In genomic region chr8:70519043-70519442, GRCm38 (mm10) we compare ENCODE assay signal across 22 mouse cellular contexts.
"Had no signal": no experiment of that assay in that cellular context is flagged by ENCODE, and none has a peak within 500 bp of the region (broad histone marks: within the 10 kb centered on the region; RNA-seq: fewer than 3 reads in every experiment).

No protein-coding gene starts in this region.

- H3K27me3 ChIP-seq: liver, embryonic 15.5 days; lung, embryonic 15.5 days; megakaryocyte, embryonic 14.5 days; midbrain, embryonic 13.5 days; midbrain, embryonic 15.5 days; neural tube, embryonic 13.5 days; neural tube, embryonic 15.5 days had no signal

- ATAC-seq: liver, postnatal 0 days; lung, postnatal 0 days; midbrain, embryonic 13.5 days; midbrain, embryonic 15.5 days had no signal

- DNase-seq: liver, postnatal 0 days; lung, adult 2 months; lung, postnatal 14 days; lung, postnatal 36 days; retina, postnatal 1 day; right cerebral cortex, postnatal 25 days; right cerebral cortex, postnatal 4 days; spleen, adult 18-20 months; thymus, adult 2 months; thymus, postnatal 25 days; thymus, postnatal 4 days had no signal

- H3K36me3 ChIP-seq: midbrain, embryonic 15.5 days had no signal

- H3K9me3 ChIP-seq: liver, embryonic 15.5 days; lung, embryonic 15.5 days; megakaryocyte, embryonic 14.5 days; midbrain, embryonic 13.5 days; midbrain, embryonic 15.5 days; neural tube, embryonic 13.5 days; neural tube, embryonic 15.5 days had no signal

- H3K27ac ChIP-seq: liver, embryonic 15.5 days; lung, embryonic 15.5 days; macrophage; midbrain, embryonic 13.5 days; midbrain, embryonic 15.5 days; neural tube, embryonic 13.5 days; neural tube, embryonic 15.5 days had no signal

- H3K4me3 ChIP-seq: liver, embryonic 15.5 days; lung, embryonic 15.5 days; megakaryocyte, embryonic 14.5 days; midbrain, embryonic 13.5 days; midbrain, embryonic 15.5 days; myocyte; neural tube, embryonic 13.5 days; neural tube, embryonic 15.5 days had no signal

- H3K9ac ChIP-seq: liver, embryonic 15.5 days; liver, postnatal 0 days; lung, embryonic 15.5 days; midbrain, embryonic 13.5 days; midbrain, embryonic 15.5 days; neural tube, embryonic 13.5 days; neural tube, embryonic 15.5 days had no signal

- H3K4me2 ChIP-seq: liver, embryonic 15.5 days; lung, embryonic 15.5 days; midbrain, embryonic 11.5 days; midbrain, embryonic 13.5 days; midbrain, embryonic 15.5 days; neural tube, embryonic 13.5 days; neural tube, embryonic 15.5 days had no signal
